Mouse (Mus musculus): Measurements from ENCODE around the gene Mns1.

Mns1 gene

GRCm38 (mm10) chr9:72409381-72410225, 28.2 kb upstream of the Mns1 start:
- no peaks in the 10 kb centered on the region for H3K36me3 ChIP-seq (ENCODE audit: control insufficient read depth, insufficient read depth, low read length, poor library complexity, severe bottlenecking)
- no peak for DNase-seq (ENCODE audit: low read depth, low spot score)
- no peaks in the 10 kb centered on the region for H3K27me3 ChIP-seq (ENCODE audit: control insufficient read depth, insufficient read depth, low read length, poor library complexity, severe bottlenecking)

- Histone ChIP-seq H3K27me3 (ENCODE audit: control insufficient read depth, insufficient read depth, low read length, poor library complexity, severe bottlenecking) (no peaks in the 10 kb centered on the region), H3K36me3 (ENCODE audit: control insufficient read depth, insufficient read depth, low read length, poor library complexity, severe bottlenecking) (no peaks in the 10 kb centered on the region)
- DNase-seq (ENCODE audit: low read depth, low spot score): no peak
Observed at GRCm38 (mm10) chr9:72411746-72412145, 26.1 kb upstream of the Mns1 start.

GRCm38 (mm10) chr9:72418443-72418842, 19.4 kb upstream of the Mns1 start:
- no peak for DNase-seq (ENCODE audit: low read depth, low spot score)
- Histone ChIP-seq H3K36me3 (ENCODE audit: control insufficient read depth, insufficient read depth, low read length, poor library complexity, severe bottlenecking) (no peaks in the 10 kb centered on the region), H3K27me3 (ENCODE audit: control insufficient read depth, insufficient read depth, low read length, poor library complexity, severe bottlenecking) (no peaks in the 10 kb centered on the region)

GRCm38 (mm10) chr9:72420490-72420889, 17.3 kb upstream of the Mns1 start:
- H3K27me3 ChIP-seq (ENCODE audit: control insufficient read depth, insufficient read depth, low read length, poor library complexity, severe bottlenecking): no peaks in the 10 kb centered on the region
- DNase-seq (ENCODE audit: low read depth, low spot score): no peak

GRCm38 (mm10) chr9:72422284-72422683, 15.5 kb upstream of the Mns1 start:
- DNase-seq (ENCODE audit: low read depth, low spot score): no peak

More at GRCm38 (mm10) chr9:72420490-72420889, 17.3 kb upstream of the Mns1 start:
- no peaks in the 10 kb centered on the region for H3K36me3 ChIP-seq (ENCODE audit: control insufficient read depth, insufficient read depth, low read length, poor library complexity, severe bottlenecking)

GRCm38 (mm10) chr9:72422753-72423152, 15.1 kb upstream of the Mns1 start:
- Histone ChIP-seq H3K27me3 (ENCODE audit: control insufficient read depth, insufficient read depth, low read length, poor library complexity, severe bottlenecking) (no peaks in the 10 kb centered on the region), H3K36me3 (ENCODE audit: control insufficient read depth, insufficient read depth, low read length, poor library complexity, severe bottlenecking) (no peaks in the 10 kb centered on the region)
- no peak for DNase-seq (ENCODE audit: low read depth, low spot score)

More at GRCm38 (mm10) chr9:72422284-72422683, 15.5 kb upstream of the Mns1 start:
- Histone ChIP-seq H3K27me3 (ENCODE audit: control insufficient read depth, insufficient read depth, low read length, poor library complexity, severe bottlenecking) (no peaks in the 10 kb centered on the region), H3K36me3 (ENCODE audit: control insufficient read depth, insufficient read depth, low read length, poor library complexity, severe bottlenecking) (no peaks in the 10 kb centered on the region)

- no peaks in the 10 kb centered on the region for H3K36me3 ChIP-seq (ENCODE audit: control insufficient read depth, insufficient read depth, low read length, poor library complexity, severe bottlenecking)
Observed at GRCm38 (mm10) chr9:72425300-72425850, 12.4 kb upstream of the Mns1 start.

GRCm38 (mm10) chr9:72427861-72428260, 9.9 kb upstream of the Mns1 start:
- Histone ChIP-seq H3K27me3 (ENCODE audit: control insufficient read depth, insufficient read depth, low read length, poor library complexity, severe bottlenecking) (no peaks in the 10 kb centered on the region), H3K36me3 (ENCODE audit: control insufficient read depth, insufficient read depth, low read length, poor library complexity, severe bottlenecking) (no peaks in the 10 kb centered on the region)
- DNase-seq (ENCODE audit: low read depth, low spot score): no peak

More at GRCm38 (mm10) chr9:72425300-72425850, 12.4 kb upstream of the Mns1 start:
- DNase-seq (ENCODE audit: low read depth, low spot score): no peak
- H3K27me3 ChIP-seq (ENCODE audit: control insufficient read depth, insufficient read depth, low read length, poor library complexity, severe bottlenecking): no peaks in the 10 kb centered on the region

GRCm38 (mm10) chr9:72434876-72435275, 2.9 kb upstream of the Mns1 start:
- DNase-seq (ENCODE audit: low read depth, low spot score): no peak
- no peaks in the 10 kb centered on the region for H3K36me3 ChIP-seq (ENCODE audit: control insufficient read depth, insufficient read depth, low read length, poor library complexity, severe bottlenecking)
- H3K27me3 ChIP-seq (ENCODE audit: control insufficient read depth, insufficient read depth, low read length, poor library complexity, severe bottlenecking): no peaks in the 10 kb centered on the region

- no peaks in the 10 kb centered on the region for H3K27me3 ChIP-seq (ENCODE audit: control insufficient read depth, insufficient read depth, low read length, poor library complexity, severe bottlenecking)
- no peak for DNase-seq (ENCODE audit: low read depth, low spot score)
- H3K36me3 ChIP-seq (ENCODE audit: control insufficient read depth, insufficient read depth, low read length, poor library complexity, severe bottlenecking): no peaks in the 10 kb centered on the region
Observed at GRCm38 (mm10) chr9:72438749-72439148, 938 bp downstream of the Mns1 start.

- Histone ChIP-seq H3K27me3 (ENCODE audit: control insufficient read depth, insufficient read depth, low read length, poor library complexity, severe bottlenecking) (no peaks in the 10 kb centered on the region), H3K36me3 (ENCODE audit: control insufficient read depth, insufficient read depth, low read length, poor library complexity, severe bottlenecking) (no peaks in the 10 kb centered on the region)
- no peak for DNase-seq (ENCODE audit: low read depth, low spot score)
Observed at GRCm38 (mm10) chr9:72440358-72440757, 2.5 kb downstream of the Mns1 start.

GRCm38 (mm10) chr9:72440948-72441926, 3.4 kb downstream of the Mns1 start:
- no peaks in the 10 kb centered on the region for H3K36me3 ChIP-seq (ENCODE audit: control insufficient read depth, insufficient read depth, low read length, poor library complexity, severe bottlenecking)
- H3K27me3 ChIP-seq (ENCODE audit: control insufficient read depth, insufficient read depth, low read length, poor library complexity, severe bottlenecking): no peaks in the 10 kb centered on the region
- DNase-seq (ENCODE audit: low read depth, low spot score): no peak

GRCm38 (mm10) chr9:72441927-72442715, 4.3 kb downstream of the Mns1 start:
- DNase-seq (ENCODE audit: low read depth, low spot score): no peak
- Histone ChIP-seq H3K27me3 (ENCODE audit: control insufficient read depth, insufficient read depth, low read length, poor library complexity, severe bottlenecking) (no peaks in the 10 kb centered on the region), H3K36me3 (ENCODE audit: control insufficient read depth, insufficient read depth, low read length, poor library complexity, severe bottlenecking) (no peaks in the 10 kb centered on the region)

- peak; percentile 84 for DNase-seq (ENCODE audit: low read depth, low spot score)
- Histone ChIP-seq H3K36me3 (ENCODE audit: control insufficient read depth, insufficient read depth, low read length, poor library complexity, severe bottlenecking) (no peaks in the 10 kb centered on the region), H3K27me3 (ENCODE audit: control insufficient read depth, insufficient read depth, low read length, poor library complexity, severe bottlenecking) (no peaks in the 10 kb centered on the region)
Observed at GRCm38 (mm10) chr9:72448026-72448425, 10.2 kb downstream of the Mns1 start.

Data from splenic B cell, adult 2 months (primary cell).